Mouse (Mus musculus) ES-Bruce4 (cell line): Measurements from ENCODE around the gene Bend3. TPM values are rescaled to one million over a fixed set of nuclear protein-coding genes. Genes with fewer than 3 reads are reported as not detected.

Experiments
- H3K27ac ChIP-seq: 2 replicates; pipeline ENCODE4 v1.5.1; 2012; ENCODE audit warnings: low read length, inconsistent platforms; ENCODE audit not compliant: insufficient read depth
- H3K27me3 ChIP-seq: 2 replicates; pipeline ENCODE4 v1.6.1; 2012; ENCODE audit warnings: mild to moderate bottlenecking, low read length, inconsistent platforms; ENCODE audit not compliant: control insufficient read depth, poor library complexity, insufficient read depth, severe bottlenecking
- H3K36me3 ChIP-seq: 2 replicates; pipeline ENCODE4 v1.6.1; 2012; ENCODE audit warnings: inconsistent platforms, mild to moderate bottlenecking, low read length, moderate library complexity; ENCODE audit not compliant: control insufficient read depth, poor library complexity, insufficient read depth, severe bottlenecking
- H3K4me1 ChIP-seq: one replicate; pipeline ENCODE4 v1.8.1; 2011; ENCODE audit warnings: low read length; ENCODE audit not compliant: control insufficient read depth, insufficient read depth
- H3K4me3 ChIP-seq: 2 replicates; pipeline ENCODE4 v1.5.1; 2011; ENCODE audit warnings: low read depth, mild to moderate bottlenecking, low read length
- H3K9ac ChIP-seq: 2 replicates; pipeline ENCODE4 v1.6.1; 2012; ENCODE audit warnings: low read depth, mild to moderate bottlenecking, inconsistent platforms; ENCODE audit not compliant: poor library complexity, severe bottlenecking
- H3K9me3 ChIP-seq: replicated peaks from 2 replicates; pipeline ENCODE4 v1.6.1; 2012; ENCODE audit warnings: mild to moderate bottlenecking, low read length, inconsistent platforms; ENCODE audit not compliant: control insufficient read depth, poor library complexity, insufficient read depth, severe bottlenecking
- CTCF ChIP-seq: IDR thresholded peaks from one replicate; pipeline ENCODE4 v1.8.1; 2011; ENCODE audit warnings: low read depth, low read length
- EP300 ChIP-seq: IDR thresholded peaks from 2 replicates; pipeline ENCODE4 v1.6.1; 2011; ENCODE audit warnings: low read depth, low read length; ENCODE audit not compliant: insufficient read depth
- POLR2A ChIP-seq: IDR thresholded peaks from one replicate; pipeline ENCODE4 v1.8.1; 2011; ENCODE audit warnings: low read length; ENCODE audit not compliant: insufficient read depth
- polyA plus RNA-seq: library from polyadenylated mRNA; stranded (reverse); fragments of >200 nt; gene quantifications from 2 replicates; pipeline ENCODE4 v1.2.4, GENCODE M21; 2011; ENCODE audit warnings: low read depth; ENCODE audit not compliant: missing spikeins, insufficient read depth, insufficient read length

Bend3 gene
- polyA plus RNA-seq, 1 experiment, result 18.2 TPM

DNA sequence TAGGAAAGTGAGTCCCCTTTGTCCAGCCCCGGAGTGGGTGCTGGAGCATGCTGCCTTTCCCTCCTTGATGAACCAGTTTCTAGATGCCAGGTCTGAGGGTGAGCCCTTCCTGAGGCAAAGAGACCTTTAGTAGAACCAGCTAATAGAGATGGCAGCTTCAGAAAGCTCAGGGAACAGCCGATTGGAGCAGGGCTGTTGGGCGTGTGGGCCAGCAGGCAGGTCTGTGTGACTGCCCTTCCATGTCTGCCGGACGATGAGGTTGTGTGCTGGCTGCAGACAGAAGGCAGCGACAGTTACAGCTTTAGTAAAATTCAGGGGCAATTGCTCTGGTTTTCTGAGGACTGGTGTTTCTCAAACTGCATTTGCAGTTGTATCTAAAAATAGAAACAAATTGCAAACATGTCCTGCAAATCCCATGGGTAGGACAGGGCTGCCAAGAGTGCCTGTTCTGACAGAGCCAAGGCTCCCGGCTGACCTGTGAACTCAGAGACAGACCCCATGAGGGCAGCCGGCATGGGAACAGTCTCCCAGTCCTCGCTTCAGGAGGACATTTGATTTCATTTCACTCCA is 4.9 kb downstream of the Bend3 start:
- Histone ChIP-seq H3K27me3 (no peaks in the 10 kb centered on the region), H3K36me3 (no peaks in the 10 kb centered on the region), H3K27ac (no peak overlapping the region), H3K4me1 (peaks cover 8% of the 10 kb centered on the region), H3K9ac (peak overlapping the region; percentile 6; the same call in 1 of the 2 replicates), H3K4me3 (no peak overlapping the region), H3K9me3 (no peaks in the 10 kb centered on the region)
- TF ChIP-seq EP300, result no peak
- TF ChIP-seq POLR2A, result no peak
- no peak for TF ChIP-seq CTCF

GRCm38 (mm10) chr10:43485751-43486268 is 7.2 kb downstream of the Bend3 start:
- H3K36me3 ChIP-seq, result no peaks in the 10 kb centered on the region
- no peaks in the 10 kb centered on the region for H3K27me3 ChIP-seq
- H3K4me3 ChIP-seq, result no peak overlapping the region
- H3K4me1 ChIP-seq, result peaks cover 8% of the 10 kb centered on the region
- TF ChIP-seq POLR2A (no peak), CTCF (no peak), EP300 (no peak)
- no peak overlapping the region for H3K27ac ChIP-seq
- no peak overlapping the region for H3K9ac ChIP-seq
- H3K9me3 ChIP-seq, result no peaks in the 10 kb centered on the region

DNA sequence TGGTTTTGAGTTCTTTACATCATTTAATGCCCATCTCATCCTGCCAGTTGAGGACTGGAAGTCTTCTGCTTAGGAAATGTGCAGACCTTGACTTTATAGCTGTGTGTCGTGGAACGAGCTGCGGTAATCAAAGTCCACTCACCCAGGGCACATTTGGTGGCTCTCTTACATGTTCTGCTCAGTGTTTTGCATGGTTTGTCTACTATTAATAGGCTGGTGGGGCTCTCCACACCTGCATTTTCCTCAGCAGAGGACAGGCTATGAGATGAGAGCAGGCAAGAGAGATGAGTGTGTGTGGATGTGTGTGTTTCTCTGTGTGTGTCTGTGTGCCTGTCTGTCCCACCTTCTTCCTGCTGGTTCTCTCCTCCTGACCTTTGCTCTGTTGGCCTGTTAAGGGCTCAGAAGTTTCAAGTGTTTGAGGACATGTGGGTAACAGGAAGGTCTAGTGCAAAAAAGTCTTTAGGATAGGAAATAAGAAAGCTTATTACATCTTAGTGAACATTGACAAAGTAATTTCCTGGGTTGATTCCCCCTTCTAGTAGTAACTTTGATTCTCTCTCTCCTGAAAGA is 8.9 kb downstream of the Bend3 start:
- Histone ChIP-seq H3K9me3 (no peaks in the 10 kb centered on the region), H3K4me1 (peaks cover 4% of the 10 kb centered on the region), H3K4me3 (no peak overlapping the region), H3K36me3 (no peaks in the 10 kb centered on the region), H3K27me3 (no peaks in the 10 kb centered on the region), H3K9ac (no peak overlapping the region), H3K27ac (no peak overlapping the region)
- no peak for TF ChIP-seq EP300
- no peak for TF ChIP-seq POLR2A
- TF ChIP-seq CTCF, result no peak

- Histone ChIP-seq H3K4me3 (no peak overlapping the region), H3K9ac (no peak overlapping the region), H3K27me3 (no peaks in the 10 kb centered on the region), H3K27ac (0 out of 2 replicates have a peak overlapping the region, but pooled peaks have one; percentile 4), H3K36me3 (no peaks in the 10 kb centered on the region), H3K9me3 (no peaks in the 10 kb centered on the region), H3K4me1 (peaks cover 7% of the 10 kb centered on the region)
- TF ChIP-seq EP300 (no peak), CTCF (no peak), POLR2A (no peak)
These were observed 9.6 kb downstream of the Bend3 start for GRCm38 (mm10) chr10:43488258-43488657.

DNA sequence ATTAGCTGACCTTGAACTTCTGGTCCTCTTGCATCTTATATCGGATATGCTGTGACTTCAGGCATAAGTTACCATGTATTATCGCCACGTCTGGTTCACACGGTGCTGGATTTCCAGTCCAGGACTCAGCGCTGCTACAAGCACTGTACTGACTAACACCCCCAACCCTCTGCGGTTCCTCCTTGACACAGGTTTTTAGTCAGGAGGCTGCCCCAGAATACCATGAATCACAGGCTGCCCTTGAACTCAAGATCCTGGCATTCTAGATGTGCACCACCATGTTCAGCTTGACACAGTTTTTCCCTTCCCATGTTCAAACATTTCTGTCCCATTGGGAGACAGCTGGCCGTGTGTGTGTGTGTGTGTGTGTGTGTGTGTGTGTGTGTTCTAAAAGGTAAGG is 10.5 kb downstream of the Bend3 start:
- Histone ChIP-seq H3K9me3 (no peaks in the 10 kb centered on the region), H3K9ac (no peak overlapping the region), H3K4me3 (no peak overlapping the region), H3K27ac (peak overlapping the region; percentile 54), H3K36me3 (no peaks in the 10 kb centered on the region), H3K27me3 (no peaks in the 10 kb centered on the region), H3K4me1 (peaks cover 7% of the 10 kb centered on the region)
- no peak for TF ChIP-seq POLR2A
- TF ChIP-seq EP300, result no peak
- TF ChIP-seq CTCF, result no peak

DNA sequence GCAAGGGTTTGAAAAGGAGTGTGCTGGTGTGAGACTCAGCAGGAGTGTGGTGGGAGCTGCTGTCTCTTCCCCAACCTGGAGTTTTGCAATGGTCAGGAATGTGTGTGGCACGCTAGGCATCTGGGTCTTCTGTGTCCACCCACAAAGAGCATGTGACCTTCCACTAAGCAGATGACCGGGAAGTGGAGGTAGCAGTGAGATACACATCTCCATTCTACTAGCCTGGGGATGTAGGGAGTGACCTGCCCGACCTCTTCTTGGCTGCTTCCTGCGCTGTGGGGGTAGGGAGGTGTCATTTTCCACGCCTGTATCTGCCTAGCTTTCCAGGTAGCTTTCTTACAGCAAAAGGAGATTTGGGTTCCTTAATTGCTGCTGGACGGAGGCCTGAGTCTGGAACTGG is 10.9 kb downstream of the Bend3 start:
- TF ChIP-seq CTCF, result no peak
- TF ChIP-seq EP300, result peak; percentile 97
- Histone ChIP-seq H3K36me3 (no peaks in the 10 kb centered on the region), H3K27me3 (no peaks in the 10 kb centered on the region), H3K4me3 (peak overlapping the region; percentile 5; the same call in 1 of the 2 replicates), H3K9ac (peak overlapping the region; percentile 28; the same call in 1 of the 2 replicates), H3K9me3 (no peaks in the 10 kb centered on the region), H3K27ac (peak overlapping the region; percentile 54), H3K4me1 (peaks cover 7% of the 10 kb centered on the region)
